ENCODE assay signal across 10 mouse cellular contexts in genomic region chr5:43842011-43842285, GRCm38 (mm10). TPM values are rescaled to one million over a fixed set of nuclear protein-coding genes. Genes with fewer than 3 reads are reported as not detected.
A peak's percentile ranks its signal among the peaks of the same experiment; 100 is the strongest.
DNase-seq lines count a peak whose midpoint lies in the region; ATAC-seq and TF ChIP-seq lines count a peak whose summit lies in the region.
"Had no signal": no experiment of that assay in that cellular context is flagged by ENCODE, and none has a peak within 500 bp of the region (broad histone marks: within the 10 kb centered on the region; RNA-seq: fewer than 3 reads in every experiment).

No protein-coding gene starts in this region.

- intact Hi-C loops in left cerebral cortex, adult 2 months (cut with DNase I) = loop anchor here (5.0 kb wide), 3 partner anchors 50 to 200 kb away; no protein-coding TSS in a partner anchor
- intact Hi-C loops in left cerebral cortex, postnatal 36 days (cut with DNase I) = loop anchor here (5.0 kb wide), 3 partner anchors 50 to 205 kb away; no protein-coding TSS in a partner anchor

- no peak for TF ChIP-seq EP300 in MEL (IDR thresholded peaks at IDR 0.05; ENCODE audit: low read depth in 1 of 2, low read length in 2 of 2)

- no peak for ATAC-seq in intestine, embryonic 15.5 days
- ATAC-seq in midbrain, embryonic 16.5 days = no peak
- ATAC-seq: hindbrain, embryonic 16.5 days had no signal

- peak overlapping the region; percentile 29 for H3K4me3 ChIP-seq in left cerebral cortex, adult 2 months
- H3K4me3 ChIP-seq in MEL (ENCODE audit: control insufficient read depth in 1 of 2, insufficient read depth in 1 of 2, low read depth in 2 of 2, low read length in 2 of 2) = peak overlapping the region; percentile 77 to 82
- H3K4me3 ChIP-seq in intestine, embryonic 15.5 days (replicated peaks) = no peak overlapping the region
- H3K4me3 ChIP-seq in small intestine, adult 2 months (ENCODE audit: low read depth, low read length) = peak overlapping the region; percentile 8; the same call in 1 of the 2 replicates
- H3K4me3 ChIP-seq in midbrain, embryonic 16.5 days (ENCODE audit: low read depth, low read length) = no peak overlapping the region
- H3K4me3 ChIP-seq: embryonic facial prominence, embryonic 12.5 days had no signal

- no peak for TF ChIP-seq POLR2A in MEL (IDR thresholded peaks at IDR 0.05; ENCODE audit: control insufficient read depth in 1 of 2, insufficient read depth in 1 of 2, low read depth in 1 of 2, low read length in 2 of 2, poor library complexity in 1 of 2)
- no peak for TF ChIP-seq POLR2A in small intestine, adult 2 months (IDR thresholded peaks at IDR 0.05; ENCODE audit: low read depth, low read length)

- no peak for TF ChIP-seq CTCF in left cerebral cortex, adult 2 months (IDR thresholded peaks at IDR 0.05)
- no peak for TF ChIP-seq CTCF in MEL (IDR thresholded peaks at IDR 0.05 in 2 of 3, conservative IDR thresholded peaks at IDR 0.05 in 1 of 3; ENCODE audit: control insufficient read depth in 1 of 3, insufficient read depth in 1 of 3, low read depth in 2 of 3, low read length in 3 of 3, poor library complexity in 1 of 3, severe bottlenecking in 1 of 3)
- no peak for TF ChIP-seq CTCF in small intestine, adult 2 months (IDR thresholded peaks at IDR 0.05; ENCODE audit: extremely low read depth, insufficient read length, insufficient replicate concordance, low read depth, low read length)

- WGBS in intestine, embryonic 15.5 days = 80% methylated on average over 5 of the region's 5 CpGs
- 24% methylated on average over 5 of the region's 5 CpGs for WGBS in small intestine, adult 2 months
- WGBS in midbrain, embryonic 16.5 days = 79% methylated on average over 5 of the region's 5 CpGs

- TF ChIP-seq RAD21 in MEL (IDR thresholded peaks at IDR 0.05; ENCODE audit: low read depth, low read length) = no peak

- H3K9me3 ChIP-seq in MEL (replicated peaks; ENCODE audit: insufficient read depth, low read length) = no peaks in the 10 kb centered on the region
- H3K9me3 ChIP-seq in intestine, embryonic 15.5 days = no peaks in the 10 kb centered on the region
- H3K9me3 ChIP-seq in midbrain, embryonic 16.5 days (replicated peaks; ENCODE audit: control insufficient read depth, low read length, poor library complexity, severe bottlenecking) = no peaks in the 10 kb centered on the region

- H3K9ac ChIP-seq in MEL (ENCODE audit: control insufficient read depth, low read depth, low read length, poor library complexity, severe bottlenecking) = peak overlapping the region; percentile 58
- no peak overlapping the region for H3K9ac ChIP-seq in intestine, embryonic 15.5 days
- H3K9ac ChIP-seq in midbrain, embryonic 16.5 days (ENCODE audit: low read depth, low read length) = no peak overlapping the region
- H3K9ac ChIP-seq: embryonic facial prominence, embryonic 12.5 days had no signal

- no peaks in the 10 kb centered on the region for H3K27me3 ChIP-seq in MEL (ENCODE audit: control insufficient read depth in 1 of 2, insufficient read depth in 2 of 2, low read length in 2 of 2)
- no peaks in the 10 kb centered on the region for H3K27me3 ChIP-seq in intestine, embryonic 15.5 days (replicated peaks)
- H3K27me3 ChIP-seq in small intestine, adult 2 months (ENCODE audit: control insufficient read depth, insufficient read depth, low read length) = no peaks in the 10 kb centered on the region
- no peaks in the 10 kb centered on the region for H3K27me3 ChIP-seq in midbrain, embryonic 16.5 days (ENCODE audit: control insufficient read depth, insufficient read depth, low read depth, low read length)
- H3K27me3 ChIP-seq: embryonic facial prominence, embryonic 12.5 days had no signal

- H3K79me2 ChIP-seq in MEL (ENCODE audit: control insufficient read depth, insufficient read depth, low read length, poor library complexity) = no peaks in the 10 kb centered on the region

- no peaks in the 10 kb centered on the region; a peak in 1 of 4 replicates for H3K36me3 ChIP-seq in MEL (ENCODE audit: control insufficient read depth in 1 of 2, insufficient read depth in 2 of 2, low read length in 2 of 2)
- no peaks in the 10 kb centered on the region for H3K36me3 ChIP-seq in intestine, embryonic 15.5 days
- no peaks in the 10 kb centered on the region; the same call in 1 of the 2 replicates for H3K36me3 ChIP-seq in small intestine, adult 2 months (ENCODE audit: control insufficient read depth, insufficient read depth, low read length)
- H3K36me3 ChIP-seq in midbrain, embryonic 16.5 days (ENCODE audit: control insufficient read depth, insufficient read depth, low read length) = no peaks in the 10 kb centered on the region
- H3K36me3 ChIP-seq: embryonic facial prominence, embryonic 12.5 days had no signal

- peaks cover 0 to 2% of the 10 kb centered on the region in 2 experiments; a peak in 1 of 4 replicates for H3K4me1 ChIP-seq in MEL (ENCODE audit: control insufficient read depth in 1 of 2, insufficient read depth in 2 of 2, low read length in 2 of 2)
- H3K4me1 ChIP-seq in intestine, embryonic 15.5 days (replicated peaks) = no peaks in the 10 kb centered on the region
- no peaks in the 10 kb centered on the region; the same call in 1 of the 2 replicates for H3K4me1 ChIP-seq in small intestine, adult 2 months (ENCODE audit: control insufficient read depth, insufficient read depth, insufficient read length, low read length)
- no peaks in the 10 kb centered on the region for H3K4me1 ChIP-seq in midbrain, embryonic 16.5 days (ENCODE audit: control insufficient read depth, insufficient read depth, low read length)

- H3K27ac ChIP-seq in left cerebral cortex, adult 2 months = peak overlapping the region; percentile 4; the same call in 1 of the 2 replicates
- H3K27ac ChIP-seq in MEL (ENCODE audit: control insufficient read depth, low read depth, low read length) = no peak overlapping the region
- H3K27ac ChIP-seq in intestine, embryonic 15.5 days = no peak overlapping the region
- H3K27ac ChIP-seq in small intestine, adult 2 months (ENCODE audit: insufficient read depth, low read depth, low read length) = peak overlapping the region; percentile 83
- no peak overlapping the region for H3K27ac ChIP-seq in midbrain, embryonic 16.5 days (ENCODE audit: low read length)
- H3K27ac ChIP-seq: embryonic facial prominence, embryonic 12.5 days had no signal

- H3K4me2 ChIP-seq in intestine, embryonic 15.5 days (replicated peaks) = peak overlapping the region; percentile 33; the same call in 1 of the 2 replicates
- H3K4me2 ChIP-seq in midbrain, embryonic 16.5 days (ENCODE audit: low read length) = no peak overlapping the region
- H3K4me2 ChIP-seq: embryonic facial prominence, embryonic 12.5 days had no signal

- DNase-seq in left cerebral cortex, adult 2 months (ENCODE audit: extremely low spot score in 1 of 2, low spot score in 2 of 2) = no peak
- DNase-seq in left cerebral cortex, postnatal 36 days (ENCODE audit: low spot score in 2 of 2) = no peak
- DNase-seq in MEL (ENCODE audit: low read depth, low spot score) = peak; percentile 62
- DNase-seq in thymus, postnatal 0 days (ENCODE audit: low spot score) = no peak

TF ChIP-seq in MEL, 35 proteins besides CTCF, POLR2A, EP300 and RAD21 (continues in another document):
- no peak for TF ChIP-seq GATA1 (IDR thresholded peaks at IDR 0.05; ENCODE audit: low read depth, low read length)
- no peak for TF ChIP-seq USF1 (IDR thresholded peaks at IDR 0.05; ENCODE audit: low read depth, low read length)
- no peak for TF ChIP-seq E2F4 (IDR thresholded peaks at IDR 0.05; ENCODE audit: borderline replicate concordance, low read depth, low read length)
- no peak for TF ChIP-seq HCFC1 (IDR thresholded peaks at IDR 0.05; ENCODE audit: low read depth, low read length)
- no peak for TF ChIP-seq MEF2A (IDR thresholded peaks at IDR 0.05; ENCODE audit: extremely low read depth, insufficient replicate concordance, low read depth, low read length, poor library complexity, severe bottlenecking)
- TF ChIP-seq BHLHE40 (IDR thresholded peaks at IDR 0.05; ENCODE audit: borderline replicate concordance, low read depth, low read length) = no peak
- TF ChIP-seq TAL1 (IDR thresholded peaks at IDR 0.05; ENCODE audit: low read length) = no peak
- TF ChIP-seq MAX (IDR thresholded peaks at IDR 0.05; ENCODE audit: low read length) = no peak
- no peak for TF ChIP-seq SIN3A (IDR thresholded peaks at IDR 0.05; ENCODE audit: low read length)

RNA-seq across cellular contexts. Expression of gene Fbxl5, which starts 20.5 kb away (rescaled TPM):
- 10 to 100 TPM; 85.3 to 92.2 TPM for total RNA-seq in left cerebral cortex, adult 2 months (2021)
- total RNA-seq in left cerebral cortex, postnatal 36 days (2021) = 10 to 100 TPM; 75.0 to 91.4 TPM
- 25.7 and 29.4 TPM in 2 replicates for total RNA-seq in MEL (2012; rRNA removed)
- polyA plus RNA-seq in MEL (2012; ENCODE audit: insufficient read depth in 1 of 2, insufficient read length in 2 of 2, low read depth in 1 of 2, low replicate concordance in 2 of 2, missing spikeins in 1 of 2) = 10 to 100 TPM in 1 of 2 experiments, not detected in 1; 22.8 TPM
- 56.5 and 60.8 TPM in 2 replicates for polyA plus RNA-seq in intestine, embryonic 15.5 days (2015; fragmentation: Nextera tagmentation; extraction: Ambion mirVana)
- polyA plus RNA-seq in small intestine, adult 2 months (2012; rRNA removed) = 12.0 and 25.8 TPM in 2 replicates
- 84.5 and 85.1 TPM in 2 replicates for polyA plus RNA-seq in midbrain, embryonic 16.5 days (2015; fragmentation: Nextera tagmentation; extraction: Ambion mirVana)
- polyA plus RNA-seq in thymus, postnatal 0 days (2015; fragmentation: Nextera tagmentation; extraction: Ambion mirVana) = 62.4 and 63.8 TPM in 2 replicates

RNA-seq across cellular contexts. Expression of gene Bst1, which starts 23.3 kb away (rescaled TPM):
- total RNA-seq in left cerebral cortex, adult 2 months (2021) = not detected
- total RNA-seq in left cerebral cortex, postnatal 36 days (2021) = not detected
- total RNA-seq in MEL (2012; rRNA removed) = not detected in 2 replicates
- not detected for polyA plus RNA-seq in MEL (2012; ENCODE audit: insufficient read depth in 1 of 2, insufficient read length in 2 of 2, low read depth in 1 of 2, low replicate concordance in 2 of 2, missing spikeins in 1 of 2)
- 0.88 and 0.97 TPM in 2 replicates for polyA plus RNA-seq in intestine, embryonic 15.5 days (2015; fragmentation: Nextera tagmentation; extraction: Ambion mirVana)
- polyA plus RNA-seq in small intestine, adult 2 months (2012; rRNA removed) = 25.9 and 87.8 TPM in 2 replicates
- polyA plus RNA-seq in midbrain, embryonic 16.5 days (2015; fragmentation: Nextera tagmentation; extraction: Ambion mirVana) = 0.06 TPM in 1 of 2 replicates, not detected in the other
- polyA plus RNA-seq in thymus, postnatal 0 days (2015; fragmentation: Nextera tagmentation; extraction: Ambion mirVana) = 7.2 and 7.4 TPM in 2 replicates
- total RNA-seq: left cerebral cortex, adult 8-10 months had no signal
- polyA plus RNA-seq: hindbrain, embryonic 16.5 days had no signal

RNA-seq across cellular contexts. Expression of gene Cd38, which starts 26.4 kb away (rescaled TPM):
- total RNA-seq in left cerebral cortex, adult 2 months (2021) = 1 to 10 TPM; 1.2 to 2.2 TPM
- 1 to 10 TPM; 2.2 TPM for total RNA-seq in left cerebral cortex, postnatal 36 days (2021)
- not detected in 2 replicates for total RNA-seq in MEL (2012; rRNA removed)
- polyA plus RNA-seq in MEL (2012; ENCODE audit: insufficient read depth in 1 of 2, insufficient read length in 2 of 2, low read depth in 1 of 2, low replicate concordance in 2 of 2, missing spikeins in 1 of 2) = not detected
- 13.1 and 14.5 TPM in 2 replicates for polyA plus RNA-seq in intestine, embryonic 15.5 days (2015; fragmentation: Nextera tagmentation; extraction: Ambion mirVana)
- polyA plus RNA-seq in small intestine, adult 2 months (2012; rRNA removed) = 12.4 and 17.6 TPM in 2 replicates
- polyA plus RNA-seq in midbrain, embryonic 16.5 days (2015; fragmentation: Nextera tagmentation; extraction: Ambion mirVana) = 1.9 and 2.4 TPM in 2 replicates
- polyA plus RNA-seq in thymus, postnatal 0 days (2015; fragmentation: Nextera tagmentation; extraction: Ambion mirVana) = 4.6 and 5.0 TPM in 2 replicates

Comparison
In these comparisons a context has a peak if more than half of its experiments do, and no peak if none do; other contexts are left out.
1. H3K27ac ChIP-seq: peak in left cerebral cortex, adult 2 months (single experiment) and small intestine, adult 2 months (single experiment); none in MEL (single experiment), intestine, embryonic 15.5 days (single experiment) and midbrain, embryonic 16.5 days (single experiment).
2. H3K4me3 ChIP-seq: peak in left cerebral cortex, adult 2 months (single experiment), MEL (2 of 2) and small intestine, adult 2 months (single experiment); none in intestine, embryonic 15.5 days (single experiment) and midbrain, embryonic 16.5 days (single experiment).